Mouse (Mus musculus) spleen, embryonic (tissue): ENCODE measurements around the gene Stk38.

Source experiments
- CTCF ChIA-PET: fragments of 350-600 bp; sonication (Branson Sonifier 250); formaldehyde crosslinking; loops from one replicate; lab custom pipeline; 2022; lab: Charles Lee

The Stk38 gene

GRCm38 (mm10) chr17:29041632-29042031 is 33.8 kb upstream of the Stk38 start:
- CTCF ChIA-PET, result interaction anchor here (0.5 kb wide), 1 partner anchor 798 kb away, joined by 3 read pairs; no protein-coding TSS in a partner anchor

GRCm38 (mm10) chr17:29039351-29039750 is 31.6 kb upstream of the Stk38 start:
- CTCF ChIA-PET, result interaction anchor here (1.4 kb wide), 1 partner anchor 207 kb away, joined by 4 read pairs; no protein-coding TSS in a partner anchor

GRCm38 (mm10) chr17:29035506-29035905 is 27.7 kb upstream of the Stk38 start:
- CTCF ChIA-PET, result no interaction called here

- CTCF ChIA-PET, result interaction anchor here (0.7 to 0.8 kb wide), 2 partner anchors 310 to 480 kb away, joined by 3 to 5 read pairs; no protein-coding TSS in a partner anchor
Measured at GRCm38 (mm10) chr17:29034264-29034663, 26.5 kb upstream of the Stk38 start.

- CTCF ChIA-PET, result interaction anchor here (0.7 kb wide), 1 partner anchor 311 kb away, joined by 3 read pairs; no protein-coding TSS in a partner anchor
Measured at GRCm38 (mm10) chr17:29033569-29034061, 25.8 kb upstream of the Stk38 start.

GRCm38 (mm10) chr17:29032274-29033069 is 24.7 kb upstream of the Stk38 start, which contains the start of gene Srsf3:
Gene Srsf3, plus strand, starts transcription at chr17:29032628.
- CTCF ChIA-PET, result interaction anchor here (0.9 to 1.1 kb wide), 3 partner anchors 8 to 17 kb away, joined by 3 to 10 read pairs (median 4); no protein-coding TSS in a partner anchor

GRCm38 (mm10) chr17:29031771-29032273 is 24.0 kb upstream of the Stk38 start:
- CTCF ChIA-PET, result interaction anchor here (0.8 to 1.1 kb wide), 4 partner anchors 9 to 403 kb away, joined by 3 to 10 read pairs (median 4); no protein-coding TSS in a partner anchor

GRCm38 (mm10) chr17:29031085-29031711 is 23.4 kb upstream of the Stk38 start:
- CTCF ChIA-PET, result interaction anchor here (0.7 to 1.1 kb wide), 3 partner anchors 9 to 402 kb away, joined by 3 to 10 read pairs (median 4); no protein-coding TSS in a partner anchor

- CTCF ChIA-PET, result interaction anchor here (0.7 kb wide), 3 partner anchors 148 to 823 kb away, joined by 3 to 6 read pairs (median 4); partner anchors contain the start of gene Def6
Measured at GRCm38 (mm10) chr17:29030321-29031034, 22.7 kb upstream of the Stk38 start.

GRCm38 (mm10) chr17:29026652-29027356 is 19.0 kb upstream of the Stk38 start:
- CTCF ChIA-PET, result no interaction called here

- CTCF ChIA-PET, result interaction anchor here (0.6 kb wide), 1 partner anchor 35 kb away, joined by 4 read pairs; no protein-coding TSS in a partner anchor
Measured at GRCm38 (mm10) chr17:29024896-29025565, 17.2 kb upstream of the Stk38 start.

GRCm38 (mm10) chr17:29024047-29024892 is 16.5 kb upstream of the Stk38 start:
- CTCF ChIA-PET, result interaction anchor here (0.6 kb wide), 2 partner anchors 10 to 35 kb away, joined by 4 to 5 read pairs; no protein-coding TSS in a partner anchor

- CTCF ChIA-PET, result no interaction called here
Measured at GRCm38 (mm10) chr17:29023346-29023745, 15.6 kb upstream of the Stk38 start.

GRCm38 (mm10) chr17:29022230-29022819 is 14.5 kb upstream of the Stk38 start:
- CTCF ChIA-PET, result interaction anchor here (1.0 kb wide), 1 partner anchor 36 kb away, joined by 3 read pairs; no protein-coding TSS in a partner anchor

GRCm38 (mm10) chr17:29020444-29020843 is 12.6 kb upstream of the Stk38 start:
- CTCF ChIA-PET, result interaction anchor here (1.1 kb wide), 1 partner anchor 16 kb away, joined by 3 read pairs; no protein-coding TSS in a partner anchor

- CTCF ChIA-PET, result no interaction called here
Measured at GRCm38 (mm10) chr17:29019391-29019790, 11.6 kb upstream of the Stk38 start.

- CTCF ChIA-PET, result interaction anchor here (0.7 kb wide), 2 partner anchors 26 to 75 kb away, joined by 3 to 5 read pairs; no protein-coding TSS in a partner anchor
Measured at GRCm38 (mm10) chr17:29018292-29018984, 10.6 kb upstream of the Stk38 start.
